Mouse (Mus musculus): ENCODE measurements around the gene Sbds.

Gene Sbds

DNA sequence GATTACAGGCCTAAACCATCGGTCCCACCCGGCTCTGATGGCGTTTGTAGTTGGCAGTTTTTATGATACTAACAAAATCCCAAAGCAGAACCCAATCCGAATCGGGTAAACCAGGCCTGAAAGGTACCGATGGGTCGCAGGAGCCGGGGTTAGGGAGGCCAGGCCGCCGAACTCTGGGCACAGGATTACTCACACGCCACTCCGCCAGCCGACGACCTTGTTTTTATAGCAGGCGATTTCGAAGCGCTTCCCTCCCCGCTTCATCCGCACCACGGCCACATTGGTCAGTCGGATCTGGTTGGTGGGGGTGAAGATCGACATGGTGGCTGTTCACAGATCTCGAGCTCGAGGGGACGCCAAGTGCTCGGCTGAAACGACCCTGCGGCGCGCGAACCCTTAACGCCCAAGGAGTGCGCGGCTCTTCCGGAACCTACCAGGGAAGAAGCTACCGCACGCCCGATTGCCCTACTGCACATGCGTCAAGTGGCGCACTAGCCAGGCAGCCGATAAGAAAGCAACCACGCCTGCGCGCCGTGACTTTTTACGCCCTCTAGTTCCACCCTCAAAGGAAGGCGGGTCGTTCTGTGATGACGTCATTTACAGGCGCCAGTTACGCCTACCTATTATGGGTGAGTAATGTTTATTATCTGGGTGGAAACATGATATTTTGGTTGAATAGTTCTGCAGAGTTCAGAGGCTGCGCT is at the start of gene Sbds, which contains the start of gene Tyw1:
Sbds (minus strand) TSS at position 514 of the 704 bp plus-strand sequence.
Tyw1 (plus strand) TSS at position 603 of the 704 bp plus-strand sequence.
- peak; percentile 99 for DNase-seq

- no peak for DNase-seq
Measured at GRCm38 (mm10) chr5:130303611-130304010, 48.3 kb upstream of the Sbds start.

GRCm38 (mm10) chr5:130299526-130299925 is 44.2 kb upstream of the Sbds start:
- no peak for DNase-seq

- DNase-seq: no peak
Measured at GRCm38 (mm10) chr5:130298831-130299460, 43.6 kb upstream of the Sbds start.

DNA sequence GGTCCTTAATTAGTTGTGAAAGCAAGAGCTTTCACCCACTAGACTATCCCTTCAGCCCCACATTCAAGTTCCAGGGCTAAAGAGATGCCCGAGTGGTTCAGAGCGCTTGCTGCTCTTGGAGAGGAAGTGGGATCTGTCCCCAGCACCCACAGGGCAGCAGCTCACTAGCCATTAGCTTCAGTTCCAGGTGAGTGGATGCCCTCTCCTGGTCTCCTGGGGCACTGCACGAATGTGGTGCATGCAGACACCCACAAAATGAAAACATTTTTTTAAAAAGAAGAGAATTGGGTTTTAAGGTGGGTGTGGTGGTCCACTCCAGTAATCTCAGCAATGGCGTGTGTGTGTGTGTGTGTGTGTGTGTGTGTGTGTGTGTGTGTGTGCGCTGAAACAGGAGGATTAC is 40.7 kb upstream of the Sbds start:
- DNase-seq: peak in 1 of 2 experiments; percentile 18

DNA sequence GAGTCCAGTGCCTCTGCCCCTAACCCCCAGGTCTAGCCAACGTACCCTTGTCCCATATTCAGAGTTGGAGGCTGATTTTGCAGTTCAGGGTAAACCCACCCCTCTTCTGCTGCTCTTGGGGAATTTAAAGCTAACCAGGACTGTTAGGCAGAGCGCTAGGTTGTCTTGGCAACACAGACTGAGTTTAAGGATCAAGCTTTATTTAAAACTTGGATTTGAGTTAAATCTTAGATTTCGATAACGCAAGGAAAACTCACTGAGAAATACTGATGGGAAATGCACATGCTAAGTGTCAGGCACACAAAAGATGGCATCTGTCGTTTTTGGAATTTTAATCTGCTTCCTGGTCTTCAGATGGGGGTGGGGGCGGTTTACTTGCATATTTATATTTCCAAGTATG is 39.3 kb upstream of the Sbds start:
- no peak for DNase-seq

- no peak for DNase-seq
Measured at GRCm38 (mm10) chr5:130293941-130294340, 38.6 kb upstream of the Sbds start.

- DNase-seq: no peak
Measured at GRCm38 (mm10) chr5:130292976-130293375, 37.6 kb upstream of the Sbds start.

GRCm38 (mm10) chr5:130290775-130291174 is 35.4 kb upstream of the Sbds start:
- DNase-seq: no peak

GRCm38 (mm10) chr5:130290242-130290641 is 34.9 kb upstream of the Sbds start:
- no peak for DNase-seq

- no peak for DNase-seq
Measured at GRCm38 (mm10) chr5:130288106-130288505, 32.8 kb upstream of the Sbds start.

DNA sequence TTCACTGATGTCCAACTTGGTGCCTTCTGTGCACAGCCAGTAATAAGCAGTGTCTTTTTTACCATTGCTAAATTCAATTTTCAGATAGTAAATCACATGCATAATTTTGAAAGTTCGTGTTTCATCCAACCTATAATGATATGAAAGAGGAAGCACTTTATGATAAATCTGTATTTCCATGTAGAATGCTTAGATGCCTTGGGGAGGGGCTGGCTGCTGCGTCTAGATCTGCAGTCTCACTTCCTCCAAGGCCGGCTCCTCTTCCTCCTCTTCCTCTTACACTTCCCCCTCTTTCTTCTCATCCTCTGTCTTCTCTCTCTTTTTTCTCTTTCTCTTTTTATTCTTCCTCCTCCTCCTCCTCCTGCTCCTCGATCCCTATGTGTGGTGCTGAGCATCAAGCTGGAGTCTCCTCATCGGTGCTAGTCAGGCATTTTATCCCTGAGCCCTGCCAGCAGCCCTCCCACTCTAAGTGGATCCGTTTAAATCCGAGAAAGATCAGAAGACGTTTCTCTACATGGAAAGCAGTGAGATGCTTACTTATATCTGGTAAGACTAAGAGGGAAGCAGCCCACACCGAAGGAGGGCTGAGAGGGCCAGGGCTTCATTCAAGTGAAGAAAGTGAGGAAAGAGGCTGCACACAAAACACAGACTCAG is 27.9 kb upstream of the Sbds start:
- DNase-seq: no peak

DNA sequence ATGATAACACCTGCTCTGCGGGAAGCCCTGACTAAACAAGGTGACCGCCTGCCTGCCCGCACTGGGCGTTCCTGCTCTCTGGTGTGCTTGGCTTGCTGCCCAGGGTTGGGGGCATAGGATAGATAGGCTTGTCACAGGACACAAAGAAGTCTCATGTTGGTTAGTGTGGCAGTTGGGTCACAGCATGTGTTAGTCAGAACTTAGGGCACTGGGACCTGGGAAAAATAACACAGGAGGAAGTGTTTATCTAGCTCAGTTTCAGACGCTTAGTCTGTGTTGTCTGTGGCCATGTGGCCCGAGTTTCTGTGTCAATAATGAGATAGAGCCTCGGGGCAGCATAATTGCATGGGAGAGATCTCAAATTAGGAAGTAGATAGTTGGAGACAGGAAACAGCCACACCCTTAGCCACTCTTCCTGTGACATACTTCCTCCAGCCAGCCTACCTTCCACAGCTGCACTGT is 22.7 kb upstream of the Sbds start:
- no peak for DNase-seq

- DNase-seq: peak; percentile 27 to 54
Measured at GRCm38 (mm10) chr5:130275509-130275908, 20.2 kb upstream of the Sbds start.

GRCm38 (mm10) chr5:130273046-130273445 is 17.7 kb upstream of the Sbds start:
- DNase-seq: no peak

DNA sequence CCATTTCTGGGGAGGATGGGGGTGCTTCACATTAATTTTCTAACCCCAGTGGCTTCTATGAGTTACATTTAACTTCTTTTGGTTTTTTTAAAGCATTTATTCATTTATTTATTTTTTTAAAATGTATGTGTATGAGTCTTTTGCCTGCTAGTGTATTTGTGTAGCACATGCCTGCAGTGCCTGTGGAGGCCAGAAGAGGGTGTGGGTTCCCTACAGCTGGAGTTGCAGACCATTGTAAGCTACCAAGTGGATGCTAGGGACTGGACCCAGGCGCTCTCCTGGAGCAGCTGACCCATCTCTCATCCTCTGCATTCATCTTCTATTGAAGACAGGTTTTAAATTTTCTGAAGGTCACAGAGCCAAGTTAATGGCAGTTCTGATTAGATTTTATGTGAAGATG is 17.0 kb upstream of the Sbds start:
- DNase-seq: peak in 1 of 2 experiments; percentile 34

DNA sequence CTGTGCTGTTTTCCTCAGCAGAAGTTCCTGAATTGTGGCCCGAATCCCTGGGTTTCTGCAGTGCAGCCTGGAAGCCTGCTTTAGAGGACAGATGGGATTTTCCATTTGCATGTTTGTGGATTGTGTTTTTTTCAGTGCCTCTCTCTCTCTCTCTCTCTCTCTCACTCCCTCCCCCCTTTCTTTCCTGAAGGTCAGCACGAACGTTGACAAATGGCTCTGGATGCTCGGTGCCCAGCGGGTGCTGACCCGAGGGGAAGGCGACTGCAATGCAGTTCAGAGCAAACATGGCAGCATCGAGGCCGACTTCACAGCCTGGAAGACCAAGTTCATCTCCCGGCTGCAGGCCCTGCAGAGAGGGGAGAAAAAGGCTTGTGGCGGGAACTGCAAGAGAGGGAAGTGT is 13.6 kb upstream of the Sbds start:
- DNase-seq: no peak

DNA sequence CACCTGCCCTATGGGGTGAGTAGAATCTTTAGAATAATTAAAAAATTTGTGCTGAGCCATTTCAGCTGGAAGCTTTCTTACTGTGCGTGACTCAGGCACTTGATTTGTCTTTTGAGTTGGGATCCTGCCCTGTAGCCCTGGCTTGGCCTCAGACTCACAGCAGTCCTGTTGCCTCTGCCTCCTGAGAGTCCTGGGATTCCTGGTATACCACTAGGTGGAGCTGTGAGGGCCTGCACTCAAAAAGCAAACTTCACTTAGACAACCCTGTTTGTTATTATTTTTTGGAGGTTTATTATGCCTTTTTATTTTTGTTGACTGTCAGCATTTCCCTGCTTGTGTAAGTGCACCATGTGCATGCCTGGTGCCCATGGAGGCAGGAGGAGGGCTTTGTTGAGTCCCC is 12.0 kb upstream of the Sbds start:
- peak; percentile 25 to 63 for DNase-seq

DNA sequence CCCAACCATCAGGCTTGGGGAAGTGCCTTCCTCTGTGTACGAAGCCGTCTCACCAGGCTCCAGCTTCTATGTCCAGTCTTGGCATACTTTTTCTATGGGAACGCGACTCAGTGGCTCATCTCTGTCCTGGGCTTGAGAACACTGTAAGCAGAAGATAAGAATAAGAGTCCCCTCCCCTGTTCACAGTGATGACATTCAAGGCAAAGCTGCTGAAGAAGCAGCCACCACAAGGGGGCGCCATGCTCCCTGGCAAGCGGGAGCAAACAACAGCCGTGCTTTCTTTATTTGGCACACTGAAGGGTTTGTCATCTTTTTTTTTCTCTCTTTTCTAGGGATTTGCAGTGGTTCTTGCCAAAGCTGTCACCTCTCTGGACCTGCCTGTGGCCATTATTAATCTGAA is 11.3 kb upstream of the Sbds start:
- DNase-seq: peak in 1 of 2 experiments; percentile 60

DNA sequence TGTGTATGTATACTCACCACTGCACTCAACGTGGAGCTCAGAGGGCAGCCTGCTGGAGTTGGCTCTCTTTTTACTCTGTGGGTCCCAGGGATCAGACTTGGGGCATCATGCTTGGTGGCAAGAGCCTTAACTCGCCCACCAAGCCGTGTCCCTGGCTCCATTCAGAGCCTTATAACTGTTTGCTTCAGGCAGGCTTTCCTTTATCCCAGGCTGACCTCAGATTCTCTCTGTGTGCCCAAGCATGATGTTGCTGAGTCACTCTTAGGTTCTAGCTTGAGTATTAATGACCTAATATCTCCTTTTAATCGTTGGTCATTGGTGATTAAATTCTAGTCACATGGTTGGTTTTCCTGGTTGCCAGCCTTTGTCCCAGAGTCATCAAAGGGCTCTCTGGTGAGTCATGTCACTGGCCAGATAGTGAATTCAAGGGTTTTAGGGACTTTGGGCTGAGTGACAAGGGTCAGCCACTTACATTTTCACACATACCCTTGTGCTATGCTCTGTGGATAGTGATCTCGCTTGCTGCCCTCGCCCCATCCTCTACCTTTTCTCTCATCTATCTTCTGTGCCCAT is 9.2 kb upstream of the Sbds start:
- DNase-seq: no peak

DNA sequence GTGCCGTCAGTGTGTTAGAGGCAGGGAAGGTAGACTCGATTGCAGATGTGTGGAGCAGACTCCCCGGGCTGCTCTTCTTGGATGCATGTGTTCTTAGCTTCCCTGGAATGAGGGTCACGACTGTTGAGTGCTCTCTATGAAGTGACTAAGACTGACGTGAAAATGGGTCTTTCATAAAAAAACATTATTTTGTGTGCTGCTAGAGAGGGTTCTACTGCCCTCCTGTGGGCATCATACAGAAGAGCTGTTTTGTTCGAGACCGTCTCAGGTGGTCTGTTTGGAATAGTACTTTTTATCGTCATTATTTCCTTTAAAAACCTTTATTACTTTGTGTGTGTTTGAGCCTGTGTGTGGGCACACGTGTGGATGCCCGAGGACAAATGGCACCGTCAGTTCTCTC is 8.1 kb upstream of the Sbds start:
- DNase-seq: no peak

DNA sequence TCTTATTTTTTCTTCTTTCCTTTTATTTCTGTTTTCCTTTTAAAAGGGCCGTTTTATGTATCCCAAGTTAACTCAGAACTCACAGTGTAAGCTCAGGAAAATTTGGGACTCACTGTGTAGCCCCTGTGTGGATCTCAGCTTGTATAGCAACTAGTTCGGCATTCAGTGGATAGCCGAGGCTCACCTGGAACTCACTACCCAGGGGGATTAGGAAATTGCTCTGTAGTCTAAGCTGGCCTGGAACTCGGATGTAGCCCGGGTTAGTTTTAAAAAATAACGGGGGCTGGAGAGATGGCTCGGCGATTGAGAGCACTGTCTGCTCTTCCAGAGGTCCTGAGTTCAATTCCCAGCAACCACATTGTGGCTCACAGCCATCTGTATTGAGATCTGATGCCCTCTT is 2.0 kb upstream of the Sbds start:
- no peak for DNase-seq

DNA sequence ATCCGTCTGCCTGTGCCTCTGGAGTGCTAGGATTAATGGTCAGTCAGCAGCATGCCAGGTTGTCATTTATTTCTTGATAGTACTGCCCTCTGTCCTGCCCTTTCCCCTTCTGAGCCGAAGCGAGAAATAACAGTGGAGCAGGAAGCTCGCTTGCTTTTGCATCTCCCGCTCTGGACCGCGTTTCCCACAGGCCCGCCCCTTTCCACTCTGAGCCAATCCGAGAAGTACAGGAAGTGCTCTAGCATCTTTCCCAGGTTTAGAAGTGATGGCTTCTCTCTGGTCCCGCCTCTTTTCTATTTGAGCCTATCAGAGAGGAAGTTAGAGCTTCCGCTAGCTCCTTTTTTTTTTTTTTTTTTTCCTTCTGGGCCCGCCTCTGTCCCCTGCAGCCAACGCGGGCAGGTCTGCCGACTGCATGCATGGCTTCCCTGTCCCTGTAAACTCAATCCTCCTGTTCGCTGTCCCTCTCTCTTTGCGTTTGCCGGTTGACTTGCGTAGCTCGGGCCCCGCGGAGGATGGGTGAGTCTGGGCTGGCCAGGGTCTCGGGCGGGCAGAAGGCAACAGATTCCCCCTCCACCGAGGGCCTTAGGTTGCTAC is 1.4 kb upstream of the Sbds start:
- DNase-seq: peak; percentile 97 to 99
